Mouse (Mus musculus) brown adipose tissue, adult 24 weeks (tissue): Measurements from ENCODE around the gene Wwox. TPM values are rescaled to one million over a fixed set of nuclear protein-coding genes. Genes with fewer than 3 reads are reported as not detected.

Experiments
- H3K27ac ChIP-seq: fragments of 200-500 bp; replicated peaks from 2 replicates; pipeline ENCODE4 v1.5.1; 2012; ENCODE audit warnings: low read depth, mild to moderate bottlenecking, low read length
- H3K4me1 ChIP-seq: fragments of 200-500 bp; 2 replicates; pipeline ENCODE4 v1.6.1; 2012; ENCODE audit warnings: low read length, mixed read lengths; ENCODE audit not compliant: control insufficient read depth, insufficient read depth, insufficient read length
- H3K4me3 ChIP-seq: fragments of 200-500 bp; 2 replicates; pipeline ENCODE4 v1.5.1; 2012; ENCODE audit warnings: low read depth, mild to moderate bottlenecking, low read length, moderate library complexity; ENCODE audit not compliant: insufficient read depth
- polyA plus RNA-seq: library from polyadenylated mRNA; stranded (reverse); fragments of >200 nt; gene quantifications from 2 replicates; pipeline ENCODE4 v1.2.4, GENCODE M21; 2012; ENCODE audit not compliant: missing spikeins, insufficient read depth, insufficient read length

Wwox gene
- polyA plus RNA-seq, 1 experiment = 11.8 TPM

DNA sequence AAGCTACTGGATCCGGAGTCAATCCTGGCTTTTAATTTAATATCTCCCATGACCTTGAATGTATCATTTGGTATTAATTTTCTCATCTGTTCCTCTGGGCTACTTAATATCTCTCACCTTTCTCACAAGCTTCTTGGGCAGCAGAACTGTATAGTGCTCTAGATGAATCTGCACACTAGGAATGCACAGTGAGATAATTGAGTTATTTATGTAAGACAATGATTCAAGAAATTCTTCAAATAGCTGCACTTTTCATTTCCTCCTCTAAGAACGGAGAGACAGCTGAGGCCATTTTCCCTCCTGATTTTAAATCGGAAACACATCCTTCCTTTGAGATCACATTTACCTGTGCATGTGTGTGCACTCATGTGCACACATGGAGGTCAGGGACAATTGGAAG lies 669.9 kb downstream of the Wwox start:
- Histone ChIP-seq H3K4me3 (no peak overlapping the region), H3K27ac (no peak overlapping the region), H3K4me1 (no peaks in the 10 kb centered on the region)

DNA sequence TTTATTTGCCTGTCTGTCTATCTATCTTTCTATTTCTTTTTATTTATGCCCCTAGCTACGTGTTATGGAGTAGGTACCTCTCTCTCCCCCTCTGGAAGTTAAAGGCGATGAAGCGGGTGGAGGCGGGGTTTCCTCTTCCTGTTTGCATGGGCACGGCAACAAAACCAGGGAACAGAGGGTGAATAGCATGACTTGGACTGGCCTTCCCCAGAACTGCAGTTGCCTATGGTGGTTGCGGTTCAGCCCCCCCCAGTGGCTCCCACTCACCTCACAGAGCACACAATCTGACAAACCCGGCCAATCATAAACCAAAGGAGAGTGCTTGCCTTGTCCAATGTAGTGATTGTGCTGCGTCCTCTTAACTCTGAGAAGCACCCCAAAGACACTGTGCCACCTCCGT lies 671.0 kb downstream of the Wwox start:
- Histone ChIP-seq H3K4me3 (no peak overlapping the region), H3K27ac (no peak overlapping the region), H3K4me1 (no peaks in the 10 kb centered on the region)

DNA sequence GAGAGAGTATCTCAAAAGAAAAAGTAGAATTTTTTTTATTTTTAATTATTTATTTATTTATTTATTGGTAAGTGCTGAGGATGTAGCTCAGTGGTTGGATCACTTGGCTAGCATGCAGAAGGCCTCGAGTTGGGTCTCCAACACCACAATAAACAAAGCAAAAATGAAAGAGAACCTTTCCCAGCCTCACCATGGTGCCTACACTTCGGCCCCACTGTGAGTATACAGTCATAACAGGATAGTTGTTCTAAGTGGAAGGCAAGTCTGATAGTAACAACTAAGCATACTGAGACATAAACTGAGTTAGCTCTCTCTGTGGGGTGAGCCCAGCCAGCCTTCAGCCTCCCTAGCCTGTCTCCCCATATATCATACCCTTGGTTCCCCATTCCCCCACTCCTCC lies 672.6 kb downstream of the Wwox start:
- Histone ChIP-seq H3K4me1 (no peaks in the 10 kb centered on the region), H3K4me3 (no peak overlapping the region), H3K27ac (no peak overlapping the region)

DNA sequence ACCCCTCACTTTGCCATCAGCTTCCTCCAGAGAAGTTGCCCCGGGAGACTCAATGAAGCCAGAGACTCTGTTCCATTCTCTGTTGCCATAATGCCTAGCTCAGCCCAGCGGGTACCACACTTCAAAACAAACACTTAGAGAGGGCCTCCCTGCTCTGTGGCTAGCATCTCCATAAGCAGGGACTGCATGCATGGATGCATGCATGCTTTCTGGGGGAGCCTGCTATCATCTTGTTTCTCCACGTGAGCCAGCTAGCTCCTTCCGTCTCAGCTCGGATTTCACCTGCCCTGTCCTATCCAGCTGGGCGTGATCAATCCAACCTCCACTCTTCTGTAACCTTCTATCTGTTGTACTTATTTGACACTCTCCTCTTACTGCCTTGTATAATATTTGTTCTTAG lies 675.0 kb downstream of the Wwox start:
- Histone ChIP-seq H3K4me3 (no peak overlapping the region), H3K27ac (no peak overlapping the region), H3K4me1 (no peaks in the 10 kb centered on the region)

DNA sequence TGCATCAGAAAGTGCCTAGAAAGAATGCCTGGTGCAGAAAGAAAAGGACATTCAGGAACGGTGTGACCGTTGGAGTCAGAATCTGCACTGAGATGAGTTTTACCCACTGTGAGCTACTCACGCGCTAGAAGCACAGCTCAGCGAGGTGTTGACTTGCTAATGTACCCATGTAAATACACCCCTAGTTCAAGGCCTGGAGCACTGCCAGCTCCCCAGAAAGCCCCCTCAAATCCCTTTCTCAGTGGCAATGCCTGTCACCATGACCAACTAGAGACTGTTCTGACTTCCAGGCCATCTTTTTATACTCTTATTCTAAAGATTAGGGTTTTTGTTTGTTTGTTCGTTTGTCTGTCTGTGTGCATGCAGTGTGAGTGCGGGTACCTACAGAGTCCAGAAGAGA lies 686.6 kb downstream of the Wwox start:
- Histone ChIP-seq H3K27ac (no peak overlapping the region), H3K4me3 (no peak overlapping the region), H3K4me1 (no peaks in the 10 kb centered on the region)

DNA sequence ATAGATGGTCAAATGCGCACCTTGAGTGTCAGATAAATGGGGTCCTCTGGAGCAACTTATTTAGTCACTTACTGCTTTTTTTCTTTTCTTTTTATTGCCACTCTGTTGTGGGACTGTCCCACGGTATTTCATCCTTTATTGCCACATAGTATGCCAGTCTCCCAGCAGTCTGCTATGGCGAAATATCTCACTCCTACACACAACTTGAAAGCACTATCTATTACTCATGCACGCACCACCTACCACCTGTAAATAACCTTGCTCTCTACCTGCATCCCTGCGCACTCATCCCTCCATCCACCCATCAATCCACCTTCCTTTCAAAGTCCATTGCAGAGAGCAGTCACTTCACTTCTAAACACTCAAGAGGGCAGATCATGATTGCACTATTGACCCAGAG lies 687.2 kb downstream of the Wwox start:
- Histone ChIP-seq H3K4me3 (no peak overlapping the region), H3K27ac (no peak overlapping the region), H3K4me1 (no peaks in the 10 kb centered on the region)

DNA sequence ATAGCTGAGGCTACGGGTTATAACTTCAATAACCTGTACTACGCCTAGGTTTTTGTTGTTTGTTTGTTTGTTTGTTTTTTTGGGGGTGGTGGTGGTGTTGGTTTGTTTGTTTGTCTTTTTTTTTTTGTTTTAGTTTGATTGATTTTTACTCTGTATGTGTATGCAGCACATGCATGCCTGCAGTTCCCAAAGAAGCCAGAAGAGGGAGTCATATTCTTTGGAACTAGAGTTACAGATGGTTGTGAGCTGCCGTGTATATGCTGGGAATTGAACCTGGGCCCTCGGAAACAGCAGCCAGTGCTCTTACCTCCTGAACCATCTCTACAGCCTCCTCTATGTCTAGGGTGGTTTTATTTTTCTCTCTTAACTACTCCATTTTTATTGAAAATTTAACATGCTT lies 689.9 kb downstream of the Wwox start:
- Histone ChIP-seq H3K4me3 (no peak overlapping the region), H3K27ac (no peak overlapping the region), H3K4me1 (no peaks in the 10 kb centered on the region)

DNA sequence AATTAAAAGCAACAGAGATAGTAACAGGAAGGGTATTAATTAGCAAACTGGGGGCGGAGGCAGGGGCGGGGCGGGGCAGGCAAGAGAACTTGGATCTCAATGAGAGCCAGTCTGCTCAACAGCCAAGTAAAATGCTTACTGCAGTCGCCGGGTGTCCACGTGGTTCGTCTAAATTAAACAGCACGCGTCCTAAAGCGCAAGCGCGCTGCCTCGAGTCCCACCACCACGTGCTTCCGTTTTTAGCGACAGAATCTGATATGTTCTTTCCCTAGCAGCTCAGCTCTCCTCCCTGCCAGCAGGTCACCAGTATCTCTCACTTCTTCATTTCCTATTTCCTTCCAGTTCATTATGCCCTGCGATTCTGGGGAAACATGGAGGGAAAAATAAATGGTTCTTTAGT lies 693.7 kb downstream of the Wwox start:
- no peak overlapping the region for H3K27ac ChIP-seq
- no peaks in the 10 kb centered on the region for H3K4me1 ChIP-seq

DNA sequence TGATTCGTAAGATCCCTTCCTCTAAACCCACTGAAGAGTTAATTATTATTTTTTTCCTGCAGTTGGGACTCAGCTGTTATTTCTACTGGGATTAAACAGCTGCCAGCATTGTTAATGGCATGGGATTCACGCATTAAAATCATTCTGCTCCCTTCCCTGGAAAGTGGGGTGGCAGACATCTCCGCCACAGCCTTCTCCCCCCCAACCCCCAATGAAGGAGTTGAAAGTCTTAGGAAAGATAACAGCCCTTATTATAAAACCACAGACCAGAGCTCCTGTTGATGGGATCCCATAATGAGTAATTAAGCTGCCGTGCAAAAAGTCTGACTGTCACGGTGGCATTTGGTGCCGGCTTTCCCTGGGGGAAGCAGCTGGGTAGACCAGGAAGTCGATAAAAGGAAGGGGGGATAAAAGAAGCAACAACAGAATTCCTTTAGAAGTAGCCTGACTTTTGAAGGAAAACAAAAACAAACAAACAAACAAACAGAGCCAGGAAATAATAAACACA lies 694.3 kb downstream of the Wwox start:
- Histone ChIP-seq H3K4me1 (no peaks in the 10 kb centered on the region), H3K27ac (no peak overlapping the region), H3K4me3 (no peak overlapping the region)

More for the DNA sequence above, 693.7 kb downstream of the Wwox start:
- no peak overlapping the region for H3K4me3 ChIP-seq

DNA sequence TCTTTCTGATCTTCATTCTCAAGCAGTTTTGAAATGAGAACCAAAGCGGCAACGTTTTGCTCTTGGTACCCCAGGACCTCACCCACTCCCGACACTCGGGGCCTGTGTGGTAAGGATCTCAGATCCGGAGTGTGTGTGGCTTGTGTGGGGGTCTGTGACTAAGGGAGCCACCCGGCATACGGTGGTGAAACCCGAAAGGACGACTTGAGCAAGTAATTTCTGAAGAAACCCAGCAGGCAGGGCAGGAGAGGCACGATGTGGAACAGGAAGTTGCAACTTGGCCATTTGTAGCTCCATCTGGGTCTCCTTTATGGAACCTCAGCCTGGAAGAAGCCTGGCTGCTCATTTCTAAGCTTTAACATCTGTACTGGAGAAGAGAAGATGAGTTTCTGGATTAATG lies 697.4 kb downstream of the Wwox start:
- H3K4me3 ChIP-seq = no peak overlapping the region
- no peak overlapping the region for H3K27ac ChIP-seq
- H3K4me1 ChIP-seq = no peaks in the 10 kb centered on the region

DNA sequence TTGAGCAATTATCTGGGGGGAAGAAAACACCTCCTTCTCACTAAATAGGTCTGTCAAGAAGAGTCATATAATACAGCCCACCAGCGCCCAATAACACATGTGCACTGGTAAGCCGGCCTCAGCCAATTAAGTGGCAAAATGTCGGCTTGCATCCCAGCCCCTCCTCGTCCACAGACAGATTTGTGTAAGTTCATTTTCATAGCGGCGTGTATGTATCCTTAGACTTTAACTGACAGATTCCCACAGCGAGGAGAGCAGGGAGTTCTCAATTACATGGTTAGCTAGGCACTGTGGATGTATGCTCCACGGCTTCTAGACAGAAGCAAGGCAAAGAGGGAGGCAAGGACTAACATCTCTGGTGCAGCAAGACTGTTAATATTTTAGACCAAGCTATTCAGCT lies 702.2 kb downstream of the Wwox start:
- H3K4me1 ChIP-seq = no peaks in the 10 kb centered on the region
- no peak overlapping the region for H3K4me3 ChIP-seq
- no peak overlapping the region for H3K27ac ChIP-seq

DNA sequence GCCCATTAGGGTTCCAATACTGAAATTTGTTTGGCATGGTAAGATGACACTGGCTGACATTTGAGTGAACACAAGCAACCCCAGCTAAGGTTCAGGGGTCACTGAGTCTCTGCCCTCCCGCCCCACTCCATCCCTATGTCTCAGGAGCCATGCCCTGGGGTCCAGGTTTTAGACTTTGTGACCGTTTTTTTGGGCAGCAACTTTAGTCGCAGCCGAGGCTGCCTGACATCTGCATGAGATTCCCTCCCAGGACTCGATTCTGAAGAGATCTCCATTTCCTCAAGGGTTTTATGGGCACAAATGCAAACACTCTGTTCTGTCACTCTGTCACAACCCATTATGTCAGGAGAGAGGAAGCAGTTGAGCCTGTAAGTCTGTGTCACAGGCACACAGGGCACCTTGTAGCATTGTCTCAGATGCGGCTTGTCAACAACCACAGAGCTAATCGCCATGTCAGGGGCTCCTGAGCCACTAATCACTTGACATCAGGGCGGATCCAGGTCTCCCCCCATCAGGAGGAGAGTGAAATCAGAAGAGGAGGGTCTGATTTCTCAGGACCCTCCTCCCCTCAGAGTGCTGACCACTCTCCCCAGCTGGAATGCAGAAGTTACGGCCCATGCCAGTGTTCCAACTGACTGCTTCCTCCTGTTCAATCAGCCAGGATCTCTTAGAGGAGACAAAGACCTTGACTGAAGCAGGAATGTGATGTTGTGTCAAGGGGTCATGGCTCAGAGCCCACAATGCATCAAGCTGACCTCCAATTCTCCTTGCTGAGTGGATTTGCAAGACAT lies 704.3 kb downstream of the Wwox start:
- no peak overlapping the region for H3K27ac ChIP-seq
- H3K4me3 ChIP-seq = no peak overlapping the region
- no peaks in the 10 kb centered on the region for H3K4me1 ChIP-seq

DNA sequence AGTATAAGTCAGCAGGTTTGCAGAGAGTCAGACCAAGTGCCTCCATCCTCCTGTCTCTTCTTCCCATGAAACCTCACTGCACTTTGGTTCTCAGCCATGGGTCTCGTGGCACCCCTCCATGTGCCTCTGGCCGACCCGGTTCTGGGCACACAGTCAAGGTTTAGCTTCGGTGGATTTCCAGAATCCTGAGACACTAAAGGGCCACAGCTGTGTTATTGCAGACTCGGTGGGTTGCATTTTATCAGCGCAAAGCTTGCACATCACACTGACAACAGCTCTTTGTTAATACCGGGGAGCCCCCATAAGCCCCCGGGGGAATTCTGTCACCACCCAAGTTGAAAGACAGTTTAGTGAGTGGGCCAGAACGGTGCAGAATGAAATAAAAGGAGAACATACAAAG lies 707.6 kb downstream of the Wwox start:
- Histone ChIP-seq H3K4me3 (no peak overlapping the region), H3K4me1 (no peaks in the 10 kb centered on the region), H3K27ac (no peak overlapping the region)

DNA sequence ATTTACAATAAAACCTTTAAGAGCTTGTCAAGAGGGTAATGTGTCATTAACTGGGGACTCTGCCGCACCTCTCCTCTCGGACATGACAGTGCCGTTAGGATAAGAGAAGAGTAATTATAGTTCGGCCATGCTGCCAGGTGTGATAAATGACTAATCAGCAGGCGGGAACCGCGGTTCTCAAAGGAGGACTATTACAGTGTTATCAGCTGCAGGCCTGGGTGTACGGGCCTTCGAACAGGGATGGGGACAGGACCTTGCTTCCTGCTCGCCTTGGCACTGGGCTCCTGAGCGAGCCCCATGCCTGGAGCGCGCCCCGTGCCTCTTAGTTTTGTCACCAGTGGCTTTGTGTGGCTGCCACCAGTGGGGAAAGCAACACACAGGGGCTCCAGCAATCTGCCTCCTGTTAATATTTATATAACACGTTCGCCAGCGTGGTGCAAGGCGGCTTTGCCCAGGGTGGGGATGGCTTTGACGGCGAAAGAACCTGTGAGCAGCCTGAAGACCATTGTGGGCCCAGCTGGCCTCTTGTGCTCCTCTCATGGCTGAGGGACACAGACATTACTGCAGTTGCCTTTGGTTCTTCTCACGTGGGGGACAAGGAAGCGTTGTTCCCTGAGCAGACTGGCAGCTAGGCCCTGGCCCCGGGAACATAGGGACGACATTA lies 711.1 kb downstream of the Wwox start:
- no peaks in the 10 kb centered on the region for H3K4me1 ChIP-seq
- H3K27ac ChIP-seq = no peak overlapping the region

DNA sequence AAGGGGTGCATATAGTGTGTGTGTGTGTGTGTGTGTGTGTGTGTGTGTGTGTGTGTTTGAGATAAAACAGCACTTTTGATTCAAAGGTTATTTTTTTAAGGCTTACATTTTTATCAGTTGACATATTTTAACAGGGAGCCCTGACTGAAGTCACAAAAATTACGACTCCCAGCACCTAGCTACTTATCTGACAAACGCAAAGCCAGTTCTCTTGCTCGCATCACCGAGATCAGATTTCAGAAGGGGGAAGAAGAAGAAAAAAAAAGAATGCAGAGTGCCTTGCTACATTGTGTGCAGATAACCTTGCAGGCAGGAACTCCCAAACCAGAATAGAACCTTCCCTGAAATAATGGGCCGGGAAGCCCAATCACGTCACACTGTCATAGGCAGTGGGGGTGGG lies 712.0 kb downstream of the Wwox start:
- Histone ChIP-seq H3K4me3 (no peak overlapping the region), H3K27ac (no peak overlapping the region), H3K4me1 (no peaks in the 10 kb centered on the region)

More for the DNA sequence above, 711.1 kb downstream of the Wwox start:
- H3K4me3 ChIP-seq = no peak overlapping the region

DNA sequence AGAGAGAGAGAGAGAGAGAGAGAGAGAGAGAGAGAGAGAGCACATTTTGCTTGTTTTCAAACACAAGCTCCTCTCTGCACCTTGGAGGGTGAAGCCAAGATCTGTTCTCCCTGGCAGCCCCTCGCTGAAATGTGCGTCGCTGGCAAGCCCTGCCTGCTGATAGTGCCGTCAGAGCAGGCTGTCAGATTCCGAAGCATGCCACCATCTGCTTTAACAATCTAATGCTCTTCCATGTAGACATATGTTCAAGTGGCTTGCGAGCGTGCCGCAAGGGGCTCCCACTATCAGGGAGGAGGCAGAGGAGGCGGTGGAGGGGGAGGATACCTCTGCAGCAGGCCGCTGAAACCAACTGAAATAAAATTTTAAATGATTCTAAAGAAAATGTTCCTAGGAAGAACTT lies 714.6 kb downstream of the Wwox start:
- H3K27ac ChIP-seq = no peak overlapping the region
- H3K4me3 ChIP-seq = no peak overlapping the region
- no peaks in the 10 kb centered on the region for H3K4me1 ChIP-seq
